Mouse (Mus musculus) Patski (cell line): Measurements from ENCODE around the gene Cog5. TPM values are rescaled to one million over a fixed set of nuclear protein-coding genes. Genes with fewer than 3 reads are reported as not detected.

ENCODE experiments used
- ATAC-seq: fragments of 100-300 bp; one replicate; pipeline ENCODE4 v1.8.0; 2021
- CTCF ChIA-PET: fragments of 350-600 bp; sonication (Branson Sonifier 250); formaldehyde crosslinking; loops from one replicate; lab custom pipeline; 2022; ENCODE audit warnings: inconsistent platforms; lab: Charles Lee
- POLR2A ChIA-PET: fragments of 350-600 bp; sonication (Branson Sonifier 250); formaldehyde crosslinking; loops from one replicate; lab custom pipeline; 2022; ENCODE audit warnings: antibody characterized with exemption, inconsistent platforms; lab: Charles Lee
- DNase-seq: peaks from one replicate; pipeline ENCODE4 v3.0.0-alpha.2; 2011; ENCODE audit warnings: low read depth, low spot score
- H3K27me3 ChIP-seq: fragments of 371-371 bp; one replicate; pipeline ENCODE4 v1.5.1; 2021
- CTCF ChIP-seq: fragments of 100-300 bp; IDR thresholded peaks from one replicate; pipeline ENCODE4 v1.5.1; 2021
- in situ Hi-C: fragments of 300-500 bp; cut with MboI; formaldehyde crosslinking; loops from 3 replicates; pipeline ENCODE4 v1.11.1; 2018; ENCODE audit warnings: low pct_unique_long_range_greater_than_20kb, mixed read lengths
- polyA plus RNA-seq: library from polyadenylated mRNA; unstranded; gene quantifications from one replicate; pipeline ENCODE4 v1.2.3, GENCODE M21; 2021

Gene Cog5
- polyA plus RNA-seq, 1 experiment from 2014 or later = 26.9 TPM

- DNase-seq (no peak), ATAC-seq (no peak)
- no peak for TF ChIP-seq CTCF
- in situ Hi-C loops = loop anchor here (10.0 to 25.0 kb wide), 2 partner anchors 552 to 799 kb away; no protein-coding TSS in a partner anchor
- CTCF ChIA-PET = interaction anchor here (1.6 to 1.8 kb wide), 2 partner anchors 10 to 11 kb away, joined by 4 to 5 read pairs; no protein-coding TSS in a partner anchor
- POLR2A ChIA-PET = no interaction called here
- H3K27me3 ChIP-seq = no peaks in the 10 kb centered on the region
Measured at GRCm38 (mm10) chr12:31936657-31937300, 282.1 kb downstream of the Cog5 start.

GRCm38 (mm10) chr12:31937613-31938012 is 282.9 kb downstream of the Cog5 start:
- TF ChIP-seq CTCF = no peak
- ChIA-PET CTCF (interaction anchor here (1.0 to 1.8 kb wide), 2 partner anchors 9 to 11 kb away, joined by 3 to 4 read pairs; no protein-coding TSS in a partner anchor), POLR2A (no interaction called here)
- in situ Hi-C loops = loop anchor here (10.0 to 25.0 kb wide), 2 partner anchors 553 to 800 kb away; no protein-coding TSS in a partner anchor
- H3K27me3 ChIP-seq = no peaks in the 10 kb centered on the region
- DNase-seq = no peak
- ATAC-seq = no peak

DNA sequence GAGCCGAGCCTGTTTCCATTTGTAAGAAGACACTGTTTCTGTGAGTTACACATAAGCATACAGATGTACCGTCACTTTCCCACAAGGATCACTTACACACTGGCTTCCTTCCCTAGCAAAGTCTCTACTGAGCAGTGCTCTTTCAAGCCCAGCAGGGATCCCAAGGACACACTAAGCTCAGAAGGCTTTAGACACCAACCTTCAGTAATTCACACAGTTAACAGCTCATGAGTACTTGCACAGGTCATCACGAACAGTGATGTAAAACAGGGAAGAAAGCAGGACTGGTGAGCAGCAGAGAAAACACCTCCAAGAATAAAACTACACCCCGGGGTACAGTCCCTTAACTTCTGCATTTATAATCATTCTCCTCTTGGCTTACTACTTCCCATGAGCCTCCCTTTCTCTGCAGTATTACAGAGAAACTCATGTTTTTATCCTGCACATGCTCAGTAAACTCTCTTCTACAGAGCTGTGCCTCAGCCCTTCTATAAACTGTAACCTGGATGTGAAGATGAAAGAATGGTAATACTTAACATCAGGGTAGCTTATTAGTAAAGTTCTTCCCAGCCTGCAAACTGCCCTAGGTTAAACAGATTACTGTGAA is 283.8 kb downstream of the Cog5 start:
- no peak for ATAC-seq
- ChIA-PET POLR2A (no interaction called here), CTCF (interaction anchor here (0.8 to 1.8 kb wide), 3 partner anchors 8 to 11 kb away, joined by 3 to 4 read pairs (median 3); no protein-coding TSS in a partner anchor)
- no peaks in the 10 kb centered on the region for H3K27me3 ChIP-seq
- TF ChIP-seq CTCF = no peak
- in situ Hi-C loops = loop anchor here (10.0 to 25.0 kb wide), 2 partner anchors 554 to 801 kb away; no protein-coding TSS in a partner anchor
- DNase-seq = no peak

DNA sequence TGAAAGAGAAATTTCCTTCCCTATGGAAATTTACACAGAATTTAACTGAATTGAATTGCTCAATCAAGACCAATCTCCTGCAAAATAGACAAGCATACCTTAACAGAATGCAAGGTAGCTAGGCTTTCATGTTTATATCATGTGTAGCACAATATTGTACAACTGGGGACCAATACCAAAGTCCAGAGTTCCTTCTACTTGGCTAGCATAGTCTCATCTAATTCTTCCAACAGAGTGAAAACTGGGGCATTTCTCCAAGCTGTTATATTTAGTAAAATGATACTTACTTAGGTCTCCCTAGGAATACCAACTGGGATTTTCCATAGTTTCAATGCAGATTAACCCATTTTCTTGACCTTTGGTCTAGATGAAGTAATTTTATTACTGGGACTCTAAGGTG is 284.4 kb downstream of the Cog5 start:
- TF ChIP-seq CTCF = no peak
- in situ Hi-C loops = loop anchor here (10.0 to 25.0 kb wide), 2 partner anchors 554 to 802 kb away; no protein-coding TSS in a partner anchor
- DNase-seq (no peak), ATAC-seq (no peak)
- POLR2A ChIA-PET = no interaction called here
- CTCF ChIA-PET = interaction anchor here (0.8 kb wide), 1 partner anchor 11 kb away, joined by 3 read pairs; no protein-coding TSS in a partner anchor
- H3K27me3 ChIP-seq = no peaks in the 10 kb centered on the region

- DNase-seq (no peak), ATAC-seq (no peak)
- POLR2A ChIA-PET = no interaction called here
- in situ Hi-C loops = loop anchor here (25.0 kb wide), 1 partner anchor 806 kb away; no protein-coding TSS in a partner anchor
- CTCF ChIA-PET = no interaction called here
- TF ChIP-seq CTCF = no peak
- no peaks in the 10 kb centered on the region for H3K27me3 ChIP-seq
Measured at GRCm38 (mm10) chr12:31943020-31943654, 288.5 kb downstream of the Cog5 start.

DNA sequence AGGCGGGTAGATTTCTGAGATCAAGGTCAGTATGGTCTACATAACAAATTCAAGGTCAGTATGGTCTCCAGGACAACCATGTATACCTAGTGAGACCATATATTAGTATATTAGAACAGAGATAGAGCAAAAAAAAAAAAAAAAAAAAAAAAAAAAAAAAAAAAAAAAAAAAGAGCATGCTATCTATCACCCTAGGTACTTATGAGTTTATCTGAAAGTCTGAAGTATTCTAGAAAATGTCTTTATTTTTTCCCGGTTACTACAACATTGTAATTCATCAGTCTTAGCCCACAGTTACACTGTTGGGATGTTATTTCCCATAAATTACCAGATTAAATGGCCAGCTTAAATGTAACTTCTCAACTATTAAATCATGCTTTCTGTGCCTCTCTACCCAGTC is 289.7 kb downstream of the Cog5 start:
- ATAC-seq = no peak
- POLR2A ChIA-PET = no interaction called here
- CTCF ChIA-PET = no interaction called here
- H3K27me3 ChIP-seq = no peaks in the 10 kb centered on the region
- in situ Hi-C loops = loop anchor here (25.0 kb wide), 1 partner anchor 807 kb away; no protein-coding TSS in a partner anchor
- DNase-seq = no peak
- no peak for TF ChIP-seq CTCF

- CTCF ChIA-PET = interaction anchor here (0.7 to 1.4 kb wide), 3 partner anchors 10 to 23 kb away, joined by 3 to 5 read pairs (median 3); no protein-coding TSS in a partner anchor
- no peak for ATAC-seq
- POLR2A ChIA-PET = no interaction called here
- no peaks in the 10 kb centered on the region for H3K27me3 ChIP-seq
- peak; percentile 53 for TF ChIP-seq CTCF
- in situ Hi-C loops = loop anchor here (25.0 kb wide), 1 partner anchor 810 kb away; no protein-coding TSS in a partner anchor
- no peak for DNase-seq
Measured at GRCm38 (mm10) chr12:31947476-31947875, 292.8 kb downstream of the Cog5 start.

- no peaks in the 10 kb centered on the region for H3K27me3 ChIP-seq
- in situ Hi-C loops = loop anchor here (25.0 kb wide), 1 partner anchor 811 kb away; no protein-coding TSS in a partner anchor
- DNase-seq = no peak
- CTCF ChIA-PET = interaction anchor here (0.7 to 1.1 kb wide), 2 partner anchors 12 to 24 kb away, joined by 3 to 5 read pairs; no protein-coding TSS in a partner anchor
- ATAC-seq = no peak
- TF ChIP-seq CTCF = no peak
- POLR2A ChIA-PET = interaction anchor here (0.6 kb wide), 1 partner anchor 282 kb away, joined by 4 read pairs; no protein-coding TSS in a partner anchor
Measured at GRCm38 (mm10) chr12:31948101-31949000, 293.7 kb downstream of the Cog5 start.

GRCm38 (mm10) chr12:31949193-31949741 is 294.6 kb downstream of the Cog5 start:
- no peaks in the 10 kb centered on the region for H3K27me3 ChIP-seq
- ATAC-seq (peak; percentile 44), DNase-seq (peak; percentile 75)
- ChIA-PET CTCF (interaction anchor here (1.1 kb wide), 1 partner anchor 65 kb away, joined by 3 read pairs; no protein-coding TSS in a partner anchor), POLR2A (interaction anchor here (0.6 to 1.1 kb wide), 4 partner anchors 98 to 283 kb away, joined by 3 to 9 read pairs (median 4); no protein-coding TSS in a partner anchor)
- in situ Hi-C loops = loop anchor here (25.0 kb wide), 1 partner anchor 812 kb away; no protein-coding TSS in a partner anchor
- TF ChIP-seq CTCF = no peak
